Mouse (Mus musculus): Measurements from ENCODE around the gene Cyp4f39.
A peak's percentile ranks its signal among the peaks of the same experiment; 100 is the strongest.
"Not testable (repeated sequence)": the region's sequence is repeated elsewhere in the genome, so short reads cannot be mapped to it uniquely, and the experiment has no call there.

Cyp4f39 gene

DNA sequence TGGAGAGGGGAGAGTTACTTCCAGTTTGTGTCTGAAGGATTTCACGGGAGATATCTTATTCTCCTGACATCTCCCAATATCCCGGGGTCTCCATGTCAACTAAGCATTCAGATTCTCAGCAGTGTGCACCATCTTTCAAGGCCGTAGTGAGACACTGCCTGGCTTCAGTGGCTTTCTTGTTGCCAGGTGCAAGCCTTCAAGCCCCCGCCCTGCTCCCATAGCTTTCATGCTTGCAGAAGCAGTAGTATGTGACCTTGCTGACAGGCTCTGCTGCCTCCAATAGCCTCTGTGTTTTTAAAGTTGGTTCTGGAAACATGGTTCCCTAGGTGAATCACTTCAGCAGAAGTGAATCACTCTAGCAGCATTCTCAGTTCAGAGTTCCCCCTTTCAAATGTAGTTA is 79.8 kb downstream of the Cyp4f39 start:
- not testable (repeated sequence) for DNase-seq

GRCm38 (mm10) chr17:32534068-32534467 is 81.5 kb downstream of the Cyp4f39 start:
- no peak for DNase-seq

DNA sequence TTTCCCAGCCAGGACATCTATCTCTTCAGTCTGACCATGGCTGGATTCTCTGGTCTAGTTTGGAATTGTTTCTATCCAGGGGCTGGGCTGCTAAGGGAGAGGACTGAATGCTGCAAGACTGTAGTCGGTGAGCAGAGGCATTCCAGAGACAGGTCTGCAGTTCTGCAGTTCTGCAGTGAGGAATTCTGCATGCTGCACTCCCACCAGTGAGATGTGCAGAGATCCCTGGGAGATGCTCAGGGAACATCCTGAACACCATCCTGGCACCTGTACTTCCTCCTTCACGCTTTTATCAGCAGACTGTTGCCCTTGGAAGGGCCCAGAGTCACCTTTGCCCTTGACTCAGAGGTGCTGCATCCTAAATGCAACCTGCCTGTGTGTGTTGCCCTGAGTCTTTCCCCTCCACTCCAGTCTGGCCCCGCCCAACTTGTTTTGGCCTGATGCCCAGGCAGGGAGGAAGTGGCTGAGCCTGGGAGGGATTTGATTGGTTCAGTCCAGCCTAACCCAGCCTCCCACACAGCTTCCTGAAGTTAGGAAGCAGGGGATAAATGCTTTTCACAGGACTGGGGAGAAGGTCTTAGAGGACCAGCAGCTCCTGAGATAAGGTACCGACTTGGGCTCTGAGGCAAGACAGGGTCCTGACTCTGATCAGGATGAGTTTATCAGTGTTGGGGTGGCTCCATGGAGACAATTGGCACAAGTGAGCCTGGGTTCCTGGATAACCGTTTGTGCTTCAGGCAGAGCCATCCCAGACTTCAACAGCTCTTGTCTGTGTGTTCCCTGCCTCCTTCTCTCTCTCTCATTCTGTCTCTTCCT is 83.7 kb downstream of the Cyp4f39 start, which contains the start of gene Cyp4f16:
Gene Cyp4f16 (plus strand): TSS at position 508 of the 816 bp plus-strand sequence.
- peak; percentile 50 to 59 for DNase-seq

DNA sequence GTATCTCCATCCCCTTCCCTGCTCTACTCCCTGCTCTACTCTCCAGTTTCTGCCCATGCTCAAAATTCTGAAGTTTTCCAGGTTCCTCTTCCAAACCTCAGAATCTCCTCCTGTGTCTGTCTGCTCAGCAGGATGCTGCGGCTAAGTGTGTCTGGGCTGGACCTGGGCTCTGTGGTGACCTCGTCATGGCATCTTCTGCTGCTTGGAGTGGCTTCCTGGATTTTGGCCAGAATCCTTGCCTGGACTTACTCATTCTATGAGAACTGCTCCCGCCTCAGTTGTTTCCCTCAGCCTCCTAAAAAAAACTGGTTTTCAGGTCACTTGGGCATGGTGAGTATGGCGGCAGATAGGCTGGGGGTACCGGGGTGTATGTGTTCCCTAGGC is 84.3 kb downstream of the Cyp4f39 start:
- no peak for DNase-seq
